Mouse (Mus musculus): ENCODE data around the gene Trak1. TPM values are rescaled to one million over a fixed set of nuclear protein-coding genes. Genes with fewer than 3 reads are reported as not detected.

The Trak1 gene
- polyA plus RNA-seq, 1 experiment from 2014 or later = 49.9 TPM

GRCm38 (mm10) chr9:121366864-121367245, 69.6 kb downstream of the Trak1 start:
- no peaks in the 10 kb centered on the region for H3K27me3 ChIP-seq
- peak; percentile 16; the same call in 1 of the 2 replicates for ATAC-seq
- H3K36me3 ChIP-seq (ENCODE audit: poor library complexity, severe bottlenecking) = peaks cover 19% of the 10 kb centered on the region
- WGBS = 56% methylated on average over 12 of the region's 12 CpGs
- peak overlapping the region; percentile 48; the same call in 1 of the 2 replicates for H3K9ac ChIP-seq
- peak overlapping the region; percentile 95 for H3K27ac ChIP-seq
- H3K4me1 ChIP-seq = peaks cover 71% of the 10 kb centered on the region
- H3K4me2 ChIP-seq = peak overlapping the region; percentile 45
- peak overlapping the region; percentile 14; the same call in 1 of the 2 replicates for H3K4me3 ChIP-seq
- H3K9me3 ChIP-seq (replicated peaks) = no peaks in the 10 kb centered on the region

GRCm38 (mm10) chr9:121369573-121369972, 72.3 kb downstream of the Trak1 start:
- no peak overlapping the region for H3K4me3 ChIP-seq
- ATAC-seq = no peak
- H3K36me3 ChIP-seq (ENCODE audit: poor library complexity, severe bottlenecking) = peaks cover 8% of the 10 kb centered on the region
- H3K27me3 ChIP-seq = no peaks in the 10 kb centered on the region
- no peak overlapping the region for H3K9ac ChIP-seq
- 0 out of 2 replicates have a peak overlapping the region, but pooled peaks have one; percentile 22 for H3K27ac ChIP-seq
- WGBS = 71% methylated on average over 6 of the region's 6 CpGs
- peaks cover 89% of the 10 kb centered on the region for H3K4me1 ChIP-seq
- H3K4me2 ChIP-seq = no peak overlapping the region
- no peaks in the 10 kb centered on the region for H3K9me3 ChIP-seq (replicated peaks)

- Histone ChIP-seq H3K4me2 (peak overlapping the region; percentile 59), H3K4me1 (peaks cover 73% of the 10 kb centered on the region), H3K27me3 (no peaks in the 10 kb centered on the region), H3K36me3 (ENCODE audit: poor library complexity, severe bottlenecking) (no peaks in the 10 kb centered on the region), H3K9ac (peak overlapping the region; percentile 57), H3K4me3 (peak overlapping the region; percentile 30), H3K9me3 (replicated peaks) (no peaks in the 10 kb centered on the region), H3K27ac (peak overlapping the region; percentile 98)
- peak; percentile 90 for ATAC-seq
- WGBS = under 1% methylated on average over 18 of the region's 18 CpGs
Measured at GRCm38 (mm10) chr9:121371346-121371891, 74.1 kb downstream of the Trak1 start.

- no peaks in the 10 kb centered on the region for H3K27me3 ChIP-seq
- H3K9me3 ChIP-seq (replicated peaks) = no peaks in the 10 kb centered on the region
- peak overlapping the region; percentile 59 for H3K4me2 ChIP-seq
- peak overlapping the region; percentile 98 for H3K27ac ChIP-seq
- peak; percentile 72 for ATAC-seq
- peaks cover 66% of the 10 kb centered on the region for H3K4me1 ChIP-seq
- peak overlapping the region; percentile 28 for H3K9ac ChIP-seq
- 4% methylated on average over 11 of the region's 13 CpGs for WGBS
- H3K4me3 ChIP-seq = peak overlapping the region; percentile 30
- H3K36me3 ChIP-seq (ENCODE audit: poor library complexity, severe bottlenecking) = no peaks in the 10 kb centered on the region
Measured at GRCm38 (mm10) chr9:121371946-121372646, 74.8 kb downstream of the Trak1 start.

- no peaks in the 10 kb centered on the region for H3K27me3 ChIP-seq
- H3K4me1 ChIP-seq = peaks cover 56% of the 10 kb centered on the region
- 0 out of 2 replicates have a peak overlapping the region, but pooled peaks have one; percentile 41 for H3K9ac ChIP-seq
- peak overlapping the region; percentile 98 for H3K27ac ChIP-seq
- H3K4me3 ChIP-seq = no peak overlapping the region
- no peaks in the 10 kb centered on the region for H3K36me3 ChIP-seq (ENCODE audit: poor library complexity, severe bottlenecking)
- H3K4me2 ChIP-seq = 0 out of 2 replicates have a peak overlapping the region, but pooled peaks have one; percentile 8
- H3K9me3 ChIP-seq (replicated peaks) = no peaks in the 10 kb centered on the region
- WGBS = 29% methylated on average over 13 of the region's 13 CpGs
- ATAC-seq = no peak
Measured at GRCm38 (mm10) chr9:121373107-121373506, 75.8 kb downstream of the Trak1 start.

- Histone ChIP-seq H3K4me2 (no peak overlapping the region), H3K27me3 (no peaks in the 10 kb centered on the region), H3K4me3 (no peak overlapping the region), H3K9me3 (replicated peaks) (no peaks in the 10 kb centered on the region), H3K4me1 (peaks cover 53% of the 10 kb centered on the region), H3K27ac (peak overlapping the region; percentile 98), H3K9ac (peak overlapping the region; percentile 41; the same call in 1 of the 2 replicates), H3K36me3 (ENCODE audit: poor library complexity, severe bottlenecking) (no peaks in the 10 kb centered on the region)
- ATAC-seq = no peak
- 48% methylated on average over 4 of the region's 4 CpGs for WGBS
Measured at GRCm38 (mm10) chr9:121373512-121373911, 76.2 kb downstream of the Trak1 start.

GRCm38 (mm10) chr9:121374076-121374863, 77.0 kb downstream of the Trak1 start:
- peak; percentile 46 for ATAC-seq
- Histone ChIP-seq H3K4me3 (no peak overlapping the region), H3K27ac (peak overlapping the region; percentile 98), H3K9ac (peak overlapping the region; percentile 41), H3K4me2 (no peak overlapping the region), H3K9me3 (replicated peaks) (no peaks in the 10 kb centered on the region), H3K4me1 (peaks cover 52% of the 10 kb centered on the region), H3K27me3 (no peaks in the 10 kb centered on the region), H3K36me3 (ENCODE audit: poor library complexity, severe bottlenecking) (no peaks in the 10 kb centered on the region)
- 26% methylated on average over 9 of the region's 9 CpGs for WGBS

GRCm38 (mm10) chr9:121374864-121375255, 77.6 kb downstream of the Trak1 start:
- Histone ChIP-seq H3K9ac (no peak overlapping the region), H3K9me3 (replicated peaks) (no peaks in the 10 kb centered on the region), H3K27ac (peak overlapping the region; percentile 19; the same call in 1 of the 2 replicates), H3K4me1 (peaks cover 46% of the 10 kb centered on the region), H3K27me3 (no peaks in the 10 kb centered on the region), H3K36me3 (ENCODE audit: poor library complexity, severe bottlenecking) (no peaks in the 10 kb centered on the region), H3K4me3 (no peak overlapping the region), H3K4me2 (no peak overlapping the region)
- ATAC-seq = no peak
- 83% methylated on average over 5 of the region's 5 CpGs for WGBS

- Histone ChIP-seq H3K27ac (no peak overlapping the region), H3K4me1 (peaks cover 34% of the 10 kb centered on the region), H3K27me3 (no peaks in the 10 kb centered on the region), H3K9me3 (replicated peaks) (no peaks in the 10 kb centered on the region), H3K36me3 (ENCODE audit: poor library complexity, severe bottlenecking) (no peaks in the 10 kb centered on the region), H3K4me3 (no peak overlapping the region), H3K9ac (no peak overlapping the region), H3K4me2 (no peak overlapping the region)
- ATAC-seq = no peak
- WGBS = 90% methylated on average over 5 of the region's 5 CpGs
Measured at GRCm38 (mm10) chr9:121376094-121376493, 78.8 kb downstream of the Trak1 start.

GRCm38 (mm10) chr9:121380310-121380920, 83.1 kb downstream of the Trak1 start:
- WGBS = 88% methylated on average over 11 of the region's 11 CpGs
- H3K4me2 ChIP-seq = no peak overlapping the region
- peaks cover 32% of the 10 kb centered on the region for H3K4me1 ChIP-seq
- no peak overlapping the region for H3K4me3 ChIP-seq
- H3K27ac ChIP-seq = no peak overlapping the region
- no peaks in the 10 kb centered on the region for H3K9me3 ChIP-seq (replicated peaks)
- no peaks in the 10 kb centered on the region for H3K27me3 ChIP-seq
- no peaks in the 10 kb centered on the region for H3K36me3 ChIP-seq (ENCODE audit: poor library complexity, severe bottlenecking)
- no peak overlapping the region for H3K9ac ChIP-seq
- no peak for ATAC-seq

GRCm38 (mm10) chr9:121381678-121382297, 84.5 kb downstream of the Trak1 start:
- no peaks in the 10 kb centered on the region for H3K36me3 ChIP-seq (ENCODE audit: poor library complexity, severe bottlenecking)
- H3K4me1 ChIP-seq = peaks cover 46% of the 10 kb centered on the region
- ATAC-seq = no peak
- 63% methylated on average over 17 of the region's 17 CpGs for WGBS
- peak overlapping the region; percentile 61 for H3K27ac ChIP-seq
- H3K4me2 ChIP-seq = no peak overlapping the region
- H3K4me3 ChIP-seq = no peak overlapping the region
- H3K9ac ChIP-seq = peak overlapping the region; percentile 13; the same call in 1 of the 2 replicates
- no peaks in the 10 kb centered on the region for H3K27me3 ChIP-seq
- H3K9me3 ChIP-seq (replicated peaks) = no peaks in the 10 kb centered on the region

Data from forebrain, embryonic 13.5 days (tissue).